ENCODE assay signal across 9 mouse cellular contexts in the genomic region with DNA sequence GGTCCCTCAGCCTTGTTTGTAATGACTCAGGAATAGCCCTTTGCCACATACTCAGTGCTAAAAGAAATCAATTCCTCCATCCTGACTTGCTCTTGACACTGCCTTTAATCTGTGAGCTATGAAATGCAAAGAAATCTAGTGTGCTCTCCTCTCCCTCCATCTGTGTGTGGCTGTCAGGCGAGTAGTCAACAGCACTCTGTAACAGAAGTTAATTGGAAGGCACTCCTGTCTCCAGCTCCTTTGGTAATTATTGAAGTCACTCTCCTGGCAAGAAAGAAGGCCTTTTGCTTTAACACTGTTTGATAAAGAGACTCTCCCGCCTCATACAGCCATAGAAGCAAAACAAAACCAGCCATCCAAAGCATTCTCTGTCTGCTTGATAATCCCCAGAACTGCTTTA.
"Had no signal": no experiment of that assay in that cellular context is flagged by ENCODE, and none has a peak within 500 bp of the region (broad histone marks: within the 10 kb centered on the region; RNA-seq: fewer than 3 reads in every experiment).

No protein-coding gene starts in this region.

- DNase-seq: kidney, postnatal 10 days; left cerebral cortex, postnatal 4 days; lung, adult 18-20 months; right cerebral cortex, adult 18-20 months; right cerebral cortex, postnatal 25 days; thymus, postnatal 4 days had no signal

- H3K4me2 ChIP-seq: limb, embryonic 13.5 days had no signal

- H3K27me3 ChIP-seq: limb, embryonic 13.5 days had no signal

- H3K27ac ChIP-seq: limb, embryonic 13.5 days; liver, embryonic 14.5 days; stomach, postnatal 0 days had no signal

- H3K36me3 ChIP-seq: limb, embryonic 13.5 days had no signal

- H3K4me3 ChIP-seq: limb, embryonic 13.5 days had no signal

- H3K9me3 ChIP-seq: limb, embryonic 13.5 days had no signal

- H3K4me1 ChIP-seq: limb, embryonic 13.5 days had no signal

- H3K9ac ChIP-seq: limb, embryonic 13.5 days; liver, embryonic 14.5 days had no signal
